Mouse (Mus musculus): ENCODE measurements at regions not wholly inside any gene's neighbourhood (a gene's known extent, or its start where the extent isn't known, plus 50 kb on each side); places are given as distances from the start of the nearest gene placed in this dataset.

GRCm38 (mm10) chr9:61242167-61242860, 129.9 kb upstream of the Tle3 start:
- no peak overlapping the region for H3K4me3 ChIP-seq (ENCODE audit: low read depth, low read length)
- no peaks in the 10 kb centered on the region for H3K27me3 ChIP-seq (ENCODE audit: insufficient read depth, low read length)
- H3K9me3 ChIP-seq (ENCODE audit: low read length): peaks cover 5% of the 10 kb centered on the region; the same call in 1 of the 2 replicates
- no peak overlapping the region for H3K9ac ChIP-seq
- 67% methylated on average over 9 of the region's 9 CpGs for whole genome bisulfite sequencing
- no peak for DNase-seq
- ATAC-seq: no peak
- no peak overlapping the region for H3K27ac ChIP-seq (ENCODE audit: low read depth, low read length)
- no peaks in the 10 kb centered on the region for H3K4me1 ChIP-seq (ENCODE audit: insufficient read depth)
- H3K4me2 ChIP-seq (ENCODE audit: low read depth): no peak overlapping the region
- H3K36me3 ChIP-seq (ENCODE audit: insufficient read depth): no peaks in the 10 kb centered on the region
- no peak for TF ChIP-seq CTCF (IDR thresholded peaks at IDR 0.05; ENCODE audit: low read depth)

DNA sequence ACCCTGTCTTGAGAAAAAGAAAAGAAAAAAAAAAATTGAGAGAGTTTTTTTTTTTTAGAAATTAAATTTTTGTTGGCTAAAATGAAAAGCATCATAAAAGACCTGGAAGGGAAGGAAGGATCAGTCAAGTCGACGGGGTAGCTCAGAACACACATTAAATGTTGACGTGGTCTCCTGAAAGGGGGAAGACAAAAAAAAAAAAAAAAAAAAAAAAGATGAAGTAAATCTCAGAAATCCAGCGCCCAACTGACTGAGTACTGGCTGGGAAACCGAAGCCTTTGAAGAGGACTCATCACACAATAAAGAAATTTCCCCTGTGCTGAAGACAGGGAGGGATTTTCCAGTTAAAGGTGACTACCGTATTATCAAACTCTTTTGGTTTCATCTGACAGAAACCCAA, 128.9 kb upstream of the Tle3 start:
- Histone ChIP-seq H3K36me3 (ENCODE audit: insufficient read depth) (no peaks in the 10 kb centered on the region), H3K4me2 (ENCODE audit: low read depth) (no peak overlapping the region), H3K27me3 (ENCODE audit: insufficient read depth, low read length) (no peaks in the 10 kb centered on the region), H3K9ac (no peak overlapping the region), H3K9me3 (ENCODE audit: low read length) (peaks cover 5% of the 10 kb centered on the region; the same call in 1 of the 2 replicates), H3K27ac (ENCODE audit: low read depth, low read length) (no peak overlapping the region), H3K4me3 (ENCODE audit: low read depth, low read length) (no peak overlapping the region), H3K4me1 (ENCODE audit: insufficient read depth) (no peaks in the 10 kb centered on the region)
- TF ChIP-seq CTCF (IDR thresholded peaks at IDR 0.05; ENCODE audit: low read depth): no peak
- ATAC-seq (no peak), DNase-seq (no peak)
- WGBS: 65% methylated on average over 6 of the region's 6 CpGs

GRCm38 (mm10) chr9:61249691-61250425, 122.3 kb upstream of the Tle3 start:
- Histone ChIP-seq H3K4me3 (ENCODE audit: low read depth, low read length) (no peak overlapping the region), H3K9me3 (ENCODE audit: low read length) (peaks cover 5% of the 10 kb centered on the region; the same call in 1 of the 2 replicates), H3K36me3 (ENCODE audit: insufficient read depth) (no peaks in the 10 kb centered on the region), H3K9ac (no peak overlapping the region), H3K27ac (ENCODE audit: low read depth, low read length) (no peak overlapping the region), H3K4me1 (ENCODE audit: insufficient read depth) (no peaks in the 10 kb centered on the region; the same call in 1 of the 2 replicates), H3K27me3 (ENCODE audit: insufficient read depth, low read length) (no peaks in the 10 kb centered on the region), H3K4me2 (ENCODE audit: low read depth) (no peak overlapping the region)
- WGBS: 17% methylated on average over 5 of the region's 5 CpGs
- no peak for TF ChIP-seq CTCF (IDR thresholded peaks at IDR 0.05; ENCODE audit: low read depth)
- ATAC-seq (no peak), DNase-seq (no peak)

GRCm38 (mm10) chr9:61251606-61252005, 120.6 kb upstream of the Tle3 start:
- no peaks in the 10 kb centered on the region for H3K9me3 ChIP-seq (ENCODE audit: low read length)
- H3K4me2 ChIP-seq (ENCODE audit: low read depth): no peak overlapping the region
- DNase-seq (no peak), ATAC-seq (no peak)
- 58% methylated on average over 6 of the region's 6 CpGs for WGBS
- TF ChIP-seq CTCF (IDR thresholded peaks at IDR 0.05; ENCODE audit: low read depth): no peak
- H3K27ac ChIP-seq (ENCODE audit: low read depth, low read length): no peak overlapping the region
- no peaks in the 10 kb centered on the region for H3K27me3 ChIP-seq (ENCODE audit: insufficient read depth, low read length)
- H3K9ac ChIP-seq: no peak overlapping the region
- H3K4me3 ChIP-seq (ENCODE audit: low read depth, low read length): no peak overlapping the region
- H3K4me1 ChIP-seq (ENCODE audit: insufficient read depth): no peaks in the 10 kb centered on the region; the same call in 1 of the 2 replicates
- H3K36me3 ChIP-seq (ENCODE audit: insufficient read depth): no peaks in the 10 kb centered on the region

- 69% methylated on average over 3 of the region's 3 CpGs for WGBS
- no peaks in the 10 kb centered on the region for H3K36me3 ChIP-seq (ENCODE audit: insufficient read depth)
- H3K4me2 ChIP-seq (ENCODE audit: low read depth): no peak overlapping the region
- H3K27me3 ChIP-seq (ENCODE audit: insufficient read depth, low read length): no peaks in the 10 kb centered on the region
- H3K27ac ChIP-seq (ENCODE audit: low read depth, low read length): no peak overlapping the region
- no peak overlapping the region for H3K9ac ChIP-seq
- H3K4me3 ChIP-seq (ENCODE audit: low read depth, low read length): no peak overlapping the region
- H3K9me3 ChIP-seq (ENCODE audit: low read length): no peaks in the 10 kb centered on the region
- no peak for DNase-seq
- no peak for TF ChIP-seq CTCF (IDR thresholded peaks at IDR 0.05; ENCODE audit: low read depth)
- ATAC-seq: no peak
- H3K4me1 ChIP-seq (ENCODE audit: insufficient read depth): no peaks in the 10 kb centered on the region; the same call in 1 of the 2 replicates
Observed at GRCm38 (mm10) chr9:61253761-61254160, 118.4 kb upstream of the Tle3 start.

DNA sequence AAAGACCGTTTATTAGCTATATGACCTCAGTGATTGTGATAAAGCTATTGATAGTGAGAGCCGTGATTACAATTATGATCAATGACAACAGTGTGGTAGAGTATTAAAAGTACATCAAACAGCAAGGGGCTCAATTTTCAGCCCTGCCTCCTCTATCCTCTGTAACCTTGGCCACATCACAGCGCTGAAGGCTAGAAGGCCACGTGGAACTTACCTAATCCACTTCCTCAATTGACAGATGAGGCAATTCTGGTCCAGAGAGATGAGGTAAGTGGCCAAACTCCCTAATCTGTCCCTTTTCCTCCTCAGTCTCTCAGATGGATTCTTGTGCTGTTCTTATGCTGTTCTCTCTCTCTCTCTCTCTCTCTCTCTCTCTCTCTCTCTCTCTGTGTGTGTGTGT, 114.7 kb upstream of the Tle3 start:
- H3K9ac ChIP-seq: no peak overlapping the region
- H3K4me3 ChIP-seq (ENCODE audit: low read depth, low read length): no peak overlapping the region
- H3K27me3 ChIP-seq (ENCODE audit: insufficient read depth, low read length): no peaks in the 10 kb centered on the region
- DNase-seq (no peak), ATAC-seq (no peak)
- H3K4me2 ChIP-seq (ENCODE audit: low read depth): no peak overlapping the region
- H3K9me3 ChIP-seq (ENCODE audit: low read length): no peaks in the 10 kb centered on the region
- TF ChIP-seq CTCF (IDR thresholded peaks at IDR 0.05; ENCODE audit: low read depth): no peak
- H3K36me3 ChIP-seq (ENCODE audit: insufficient read depth): no peaks in the 10 kb centered on the region
- H3K4me1 ChIP-seq (ENCODE audit: insufficient read depth): 0 out of 2 replicates have a peak, but pooled peaks cover 4% of the 10 kb centered on the region
- 63% methylated on average over 4 of the region's 4 CpGs for WGBS
- no peak overlapping the region for H3K27ac ChIP-seq (ENCODE audit: low read depth, low read length)

DNA sequence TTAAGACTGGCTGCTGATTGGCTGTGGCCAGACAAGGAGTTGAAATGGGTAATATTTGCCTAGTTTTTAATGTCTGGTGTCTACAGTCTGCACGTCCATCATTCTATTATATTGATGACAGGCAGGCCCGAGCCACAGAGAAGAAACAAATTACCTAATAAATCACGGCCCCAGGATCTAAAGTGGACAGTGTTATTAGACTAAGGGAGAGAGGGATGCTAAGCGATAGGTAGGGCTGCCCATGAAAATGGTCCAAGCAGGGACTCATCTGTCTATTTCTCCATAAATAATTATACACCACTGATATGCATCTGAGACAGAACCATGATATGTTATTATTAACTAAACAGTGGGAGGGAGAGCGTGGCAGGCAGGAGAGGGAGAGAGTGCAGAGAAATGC, 114.1 kb upstream of the Tle3 start:
- H3K36me3 ChIP-seq (ENCODE audit: insufficient read depth): no peaks in the 10 kb centered on the region
- DNase-seq: no peak
- no peak for ATAC-seq
- no peak overlapping the region for H3K27ac ChIP-seq (ENCODE audit: low read depth, low read length)
- no peak overlapping the region for H3K4me2 ChIP-seq (ENCODE audit: low read depth)
- 59% methylated on average over 5 of the region's 5 CpGs for WGBS
- no peak overlapping the region for H3K9ac ChIP-seq
- no peak for TF ChIP-seq CTCF (IDR thresholded peaks at IDR 0.05; ENCODE audit: low read depth)
- H3K4me1 ChIP-seq (ENCODE audit: insufficient read depth): 0 out of 2 replicates have a peak, but pooled peaks cover 4% of the 10 kb centered on the region
- H3K4me3 ChIP-seq (ENCODE audit: low read depth, low read length): no peak overlapping the region
- H3K9me3 ChIP-seq (ENCODE audit: low read length): no peaks in the 10 kb centered on the region
- no peaks in the 10 kb centered on the region for H3K27me3 ChIP-seq (ENCODE audit: insufficient read depth, low read length)

All from forebrain, postnatal 0 days (tissue).